Mouse (Mus musculus): ENCODE results near the gene Ces2b.

GRCm38 (mm10) chr8:104826912-104827311 is 4.5 kb upstream of the Ces2b start:
- TF ChIP-seq CTCF (conservative IDR thresholded peaks at IDR 0.05 in 1 of 2, IDR thresholded peaks at IDR 0.05 in 1 of 2; ENCODE audit: low read depth in 2 of 2, low read length in 2 of 2) (no peak), EP300 (IDR thresholded peaks at IDR 0.05; ENCODE audit: low read length) (no peak), MAZ (IDR thresholded peaks at IDR 0.05; ENCODE audit: low read depth, low read length) (no peak), RCOR1 (conservative IDR thresholded peaks at IDR 0.05; ENCODE audit: low read depth, low read length) (no peak), ZKSCAN1 (IDR thresholded peaks at IDR 0.05; ENCODE audit: borderline replicate concordance, low read depth, low read length) (no peak), POLR2A (IDR thresholded peaks at IDR 0.05; ENCODE audit: low read depth, low read length) (no peak), HCFC1 (IDR thresholded peaks at IDR 0.05; ENCODE audit: low read depth, low read length) (no peak), MXI1 (IDR thresholded peaks at IDR 0.05; ENCODE audit: low read depth, low read length) (no peak), NELFE (IDR thresholded peaks at IDR 0.05; ENCODE audit: low read depth, low read length) (no peak)
